Mouse (Mus musculus) lung, postnatal 0 days (tissue): ENCODE data around the gene Rnf43. TPM values are rescaled to one million over a fixed set of nuclear protein-coding genes. Genes with fewer than 3 reads are reported as not detected.

Experiments
- ATAC-seq: fragments of 200-750 bp; cut with Nextera tagmentation; 2 replicates; pipeline ENCODE4 v1.8.0; 2017; ENCODE audit warnings: moderate library complexity
- DNase-seq: peaks from one replicate; pipeline ENCODE4 v3.0.0-alpha.2; 2016; ENCODE audit warnings: low spot score
- H3K27ac ChIP-seq: fragments of 300-500 bp; sonication (generic); 2 replicates; pipeline ENCODE4 v1.5.1; 2014; ENCODE audit warnings: antibody characterized with exemption, mild to moderate bottlenecking, low read length, mixed read lengths
- H3K27me3 ChIP-seq: fragments of 300-500 bp; sonication (generic); replicated peaks from 2 replicates; pipeline ENCODE4 v1.6.1; 2014; ENCODE audit warnings: low read length, mixed read lengths; ENCODE audit not compliant: insufficient read depth
- H3K36me3 ChIP-seq: fragments of 300-500 bp; sonication (generic); 2 replicates; pipeline ENCODE4 v1.6.1; 2014; ENCODE audit warnings: low read length, mixed read lengths; ENCODE audit not compliant: insufficient read depth
- H3K4me1 ChIP-seq: fragments of 300-500 bp; sonication (generic); 2 replicates; pipeline ENCODE4 v1.6.1; 2014; ENCODE audit warnings: antibody characterized with exemption, low read depth, low read length, mixed read lengths; ENCODE audit not compliant: insufficient read depth
- H3K4me2 ChIP-seq: fragments of 300-500 bp; sonication (generic); replicated peaks from 2 replicates; pipeline ENCODE4 v1.6.1; 2014; ENCODE audit warnings: low read depth, mild to moderate bottlenecking, low read length, moderate library complexity, mixed read lengths
- H3K4me3 ChIP-seq: fragments of 300-500 bp; sonication (generic); 2 replicates; pipeline ENCODE4 v1.5.1; 2014; ENCODE audit warnings: low read depth, low read length
- H3K9ac ChIP-seq: fragments of 300-500 bp; sonication (generic); replicated peaks from 2 replicates; pipeline ENCODE4 v1.6.1; 2014; ENCODE audit warnings: low read depth, mild to moderate bottlenecking
- H3K9me3 ChIP-seq: fragments of 300-500 bp; sonication (generic); 2 replicates; pipeline ENCODE4 v1.6.1; 2016; ENCODE audit warnings: low read length, mixed read lengths
- CTCF ChIP-seq: IDR thresholded peaks from 2 replicates; pipeline ENCODE4 v1.5.1; 2016; ENCODE audit warnings: antibody characterized with exemption, mild to moderate bottlenecking
- EP300 ChIP-seq: IDR thresholded peaks from 2 replicates; pipeline ENCODE4 v1.6.1; 2016; ENCODE audit warnings: antibody characterized with exemption, mild to moderate bottlenecking, control low read depth
- WGBS: fragments of 180-500 bp; shearing (Covaris S2); extraction: QIAGEN DNeasy Blood & Tissue Kit; methylation state at CpG from one replicate; pipeline ENCODE4 v1.1.7; 2014; 5-methylcytosine and 5-hydroxymethylcytosine counted together
- polyA plus RNA-seq: library from polyadenylated mRNA; unstranded; fragments of >200 nt; fragmentation: Nextera tagmentation; extraction: Ambion mirVana; gene quantifications from 2 replicates; pipeline ENCODE4 v1.2.1, GENCODE M21; 2015

Gene Rnf43
- polyA plus RNA-seq, 1 experiment from 2014 or later: 4.6 TPM

DNA sequence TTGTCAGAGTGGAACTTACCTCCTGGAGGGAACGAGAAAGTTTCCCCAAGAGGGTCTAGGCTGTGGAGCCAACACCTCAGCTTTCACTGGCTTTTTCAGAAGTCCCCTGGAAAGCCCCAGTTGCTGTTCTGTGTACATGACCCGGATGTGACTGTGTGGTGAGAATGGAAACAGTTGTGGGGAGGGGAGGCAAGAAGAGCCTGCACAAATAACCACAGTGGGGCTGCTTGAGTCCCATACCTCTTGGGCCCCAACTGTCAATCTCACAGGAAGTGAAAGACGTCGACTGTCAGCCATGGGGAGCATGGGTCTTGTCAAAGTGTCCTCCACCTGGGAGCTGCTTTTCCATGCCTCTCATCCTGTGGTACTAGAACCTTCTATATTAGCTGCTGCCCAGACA lies 82.4 kb downstream of the Rnf43 start:
- peaks cover 25% of the 10 kb centered on the region for H3K36me3 ChIP-seq
- 76% methylated on average over 4 of the region's 4 CpGs for WGBS
- ATAC-seq: no peak
- no peak overlapping the region for H3K4me3 ChIP-seq
- no peak for TF ChIP-seq CTCF
- TF ChIP-seq EP300: no peak
- no peak overlapping the region for H3K27ac ChIP-seq
- H3K9me3 ChIP-seq: no peaks in the 10 kb centered on the region
- H3K4me1 ChIP-seq: no peaks in the 10 kb centered on the region
- H3K4me2 ChIP-seq: no peak overlapping the region
- DNase-seq: no peak
- H3K9ac ChIP-seq: no peak overlapping the region
- H3K27me3 ChIP-seq: no peaks in the 10 kb centered on the region

DNA sequence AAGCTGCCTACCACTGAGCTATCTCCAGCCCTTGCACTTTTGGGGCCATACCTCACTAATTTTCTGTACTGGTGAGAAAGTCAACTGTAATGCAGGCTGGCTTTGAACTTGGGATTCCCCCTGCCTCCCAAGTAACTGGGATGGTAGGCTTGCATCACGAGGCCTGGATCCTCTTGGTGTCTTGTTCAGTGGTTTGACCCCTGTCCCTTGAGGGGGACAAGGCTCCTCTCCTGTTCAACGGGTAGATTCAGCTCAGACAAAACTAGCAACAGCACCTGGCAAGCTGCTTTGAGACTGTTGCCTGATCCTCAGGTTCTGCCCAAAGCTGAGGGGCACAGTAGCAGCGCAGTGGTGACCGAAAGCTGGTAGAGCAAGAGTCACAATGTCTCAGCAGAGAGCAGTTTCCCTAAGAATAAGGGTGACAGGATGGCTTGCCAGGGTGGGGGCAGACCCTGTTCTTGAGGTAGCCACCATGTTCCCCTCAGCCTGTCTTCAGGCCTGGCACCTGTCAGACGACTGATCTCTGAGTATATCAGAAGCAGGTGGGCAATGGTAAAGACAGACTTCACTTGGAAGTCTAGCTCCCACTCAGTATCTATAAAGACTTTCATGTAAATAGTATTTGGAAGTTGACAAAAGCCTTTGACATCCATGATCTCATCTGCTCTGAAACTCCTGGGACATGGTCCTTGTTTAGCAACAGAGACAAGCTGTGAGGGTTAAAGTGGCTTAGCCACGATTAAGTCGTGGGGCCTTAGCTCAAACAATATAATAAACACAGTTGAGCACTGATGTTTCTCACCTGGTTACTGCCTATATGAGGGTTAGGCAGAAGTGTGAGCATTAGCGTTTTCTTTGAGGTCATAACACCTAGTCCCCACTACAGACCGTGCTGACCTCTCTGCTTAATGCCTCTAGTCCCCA lies 83.4 kb downstream of the Rnf43 start:
- Histone ChIP-seq H3K9me3 (no peaks in the 10 kb centered on the region), H3K4me2 (no peak overlapping the region), H3K27ac (no peak overlapping the region), H3K27me3 (no peaks in the 10 kb centered on the region), H3K4me3 (no peak overlapping the region), H3K4me1 (no peaks in the 10 kb centered on the region), H3K9ac (no peak overlapping the region), H3K36me3 (peaks cover 16% of the 10 kb centered on the region)
- ATAC-seq (no peak), DNase-seq (no peak)
- TF ChIP-seq EP300 (no peak), CTCF (no peak)
- WGBS: 69% methylated on average over 9 of the region's 9 CpGs

DNA sequence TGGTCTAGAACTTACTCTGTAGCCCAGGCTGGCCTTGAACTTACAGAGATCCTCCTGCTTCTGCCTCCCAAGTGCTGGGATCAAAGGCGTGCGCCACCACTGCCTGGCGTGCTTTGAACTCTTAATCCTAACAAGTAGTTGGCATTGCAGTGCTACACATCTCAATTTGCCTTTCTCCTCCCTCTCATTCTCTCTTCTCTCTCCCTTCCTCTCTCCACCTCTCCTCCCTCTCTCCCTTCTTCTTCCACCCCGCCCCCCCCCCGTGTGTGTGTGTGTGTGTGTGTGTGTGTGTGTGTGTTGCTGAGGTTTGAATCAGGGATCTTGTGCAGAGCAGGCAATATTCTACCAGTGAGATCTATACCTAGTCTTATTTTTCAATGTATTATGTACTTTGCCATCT lies 84.8 kb downstream of the Rnf43 start:
- 94% methylated on average over 4 of the region's 5 CpGs for whole genome bisulfite sequencing
- TF ChIP-seq EP300: no peak
- TF ChIP-seq CTCF: no peak

GRCm38 (mm10) chr11:87747716-87748115 lies 85.2 kb downstream of the Rnf43 start:
- no peaks in the 10 kb centered on the region for H3K27me3 ChIP-seq
- peaks cover 11% of the 10 kb centered on the region for H3K36me3 ChIP-seq
- no peak overlapping the region for H3K27ac ChIP-seq
- H3K9ac ChIP-seq: no peak overlapping the region
- H3K9me3 ChIP-seq: no peaks in the 10 kb centered on the region
- DNase-seq (no peak), ATAC-seq (no peak)
- H3K4me1 ChIP-seq: no peaks in the 10 kb centered on the region
- H3K4me2 ChIP-seq: no peak overlapping the region
- 92% methylated on average over 7 of the region's 7 CpGs for WGBS
- no peak overlapping the region for H3K4me3 ChIP-seq
- TF ChIP-seq EP300 (no peak), CTCF (no peak)

More for the DNA sequence above, 84.8 kb downstream of the Rnf43 start:
- Histone ChIP-seq H3K4me2 (no peak overlapping the region), H3K27ac (no peak overlapping the region), H3K4me3 (no peak overlapping the region), H3K36me3 (peaks cover 11% of the 10 kb centered on the region), H3K9ac (no peak overlapping the region), H3K9me3 (no peaks in the 10 kb centered on the region), H3K27me3 (no peaks in the 10 kb centered on the region), H3K4me1 (no peaks in the 10 kb centered on the region)
- ATAC-seq: no peak
- DNase-seq: no peak

DNA sequence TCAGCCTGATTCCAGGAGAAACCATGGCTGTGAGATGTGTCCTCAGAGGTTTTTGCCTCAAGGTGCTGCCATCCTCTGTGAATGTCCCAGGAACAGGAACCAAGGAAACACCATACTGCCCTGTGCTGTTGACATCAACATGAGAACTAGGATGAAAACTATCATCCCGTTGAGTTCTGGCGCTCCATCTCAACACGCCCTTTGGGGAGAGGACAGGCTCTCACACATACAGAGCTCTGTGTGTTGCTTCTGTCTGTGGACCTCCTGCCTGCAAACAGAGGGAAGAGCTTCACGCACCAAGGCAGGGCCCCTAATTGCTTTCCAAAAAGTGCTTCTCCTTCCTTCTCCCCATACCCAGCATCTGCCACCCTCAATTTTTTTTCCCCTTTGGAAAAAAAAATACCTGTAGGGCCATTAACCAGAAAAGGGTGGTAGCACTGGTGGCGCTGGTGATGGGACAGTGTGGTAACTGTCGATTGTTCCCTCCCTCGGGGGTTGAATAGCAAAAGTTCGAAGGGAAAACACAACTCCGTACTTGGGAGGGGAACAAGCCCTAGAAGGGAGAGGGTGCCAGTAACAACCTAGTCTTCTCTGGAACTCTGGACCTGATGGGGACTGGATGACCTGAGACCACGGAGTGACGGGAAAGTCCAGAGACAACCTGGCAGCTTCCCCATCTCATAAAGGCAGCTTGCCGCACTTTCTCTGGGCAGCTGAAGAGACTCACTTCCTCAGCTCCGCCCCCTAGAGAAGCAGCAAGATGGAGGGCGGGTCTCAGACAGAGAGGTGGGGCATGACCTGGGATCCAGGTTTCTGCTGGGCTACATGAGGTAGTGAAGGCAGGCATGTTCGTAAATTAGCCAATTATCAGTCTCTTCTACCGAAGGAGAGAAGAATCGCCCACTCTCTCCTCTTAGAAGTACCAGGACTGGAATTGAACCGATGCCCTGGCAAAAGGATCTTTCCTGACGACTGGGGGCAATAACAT lies 85.9 kb downstream of the Rnf43 start:
- ATAC-seq (peak; percentile 63), DNase-seq (peak; percentile 66)
- Histone ChIP-seq H3K4me2 (peak overlapping the region; percentile 38), H3K27me3 (no peaks in the 10 kb centered on the region), H3K4me1 (no peaks in the 10 kb centered on the region), H3K9ac (peak overlapping the region; percentile 16; the same call in 1 of the 2 replicates), H3K27ac (peak overlapping the region; percentile 49), H3K36me3 (peaks cover 10% of the 10 kb centered on the region), H3K9me3 (no peaks in the 10 kb centered on the region), H3K4me3 (0 out of 2 replicates have a peak overlapping the region, but pooled peaks have one; percentile 15)
- WGBS: 29% methylated on average over 19 of the region's 19 CpGs
- no peak for TF ChIP-seq EP300
- TF ChIP-seq CTCF: no peak
